Mouse (Mus musculus): Measurements from ENCODE around the gene Thrsp.
"Not testable (repeated sequence)": the region's sequence is repeated elsewhere in the genome, so short reads cannot be mapped to it uniquely, and the experiment has no call there.

Gene Thrsp

DNA sequence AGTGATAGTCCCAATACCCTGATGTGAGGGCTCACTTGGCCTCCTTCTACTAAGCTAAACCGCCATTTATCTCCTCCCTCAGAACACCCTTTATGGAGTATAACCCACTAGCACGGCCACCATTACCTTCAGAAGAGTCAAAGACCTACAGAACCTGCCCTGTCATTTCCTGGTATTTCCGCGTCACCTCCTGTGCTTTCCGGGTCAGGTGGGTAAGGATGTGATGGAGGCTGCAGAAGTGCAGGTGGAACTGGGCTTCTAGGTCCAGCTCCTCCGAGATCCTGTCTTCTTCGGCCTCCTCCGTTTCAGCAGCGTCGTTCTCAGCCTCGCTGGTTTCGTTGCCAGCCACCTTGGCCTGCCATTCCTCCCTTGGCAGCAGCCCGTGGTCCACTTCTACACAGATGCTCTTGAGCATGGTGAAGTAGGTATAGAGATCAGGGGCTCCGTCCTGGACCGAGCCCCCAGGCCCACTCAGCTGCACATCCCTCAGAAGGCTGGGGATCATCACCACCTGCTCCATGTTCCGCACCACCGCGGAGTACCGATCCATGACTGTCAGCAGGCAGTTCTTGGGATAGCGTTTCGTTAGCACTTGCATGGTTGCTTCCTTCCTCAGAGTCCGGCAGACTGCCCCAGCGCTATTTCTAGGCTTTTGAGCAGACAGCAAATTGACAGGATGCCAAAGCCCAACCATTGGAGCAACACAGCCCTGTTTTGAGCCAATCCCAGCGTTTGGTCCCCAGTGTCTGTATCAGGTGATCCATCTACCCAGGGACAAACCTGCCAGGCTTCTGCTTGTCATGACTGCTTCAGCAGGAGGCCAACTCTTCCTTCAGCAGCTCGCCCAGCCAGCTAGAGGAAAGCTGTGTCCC lies at the start of gene Thrsp:
Gene Thrsp (minus strand): TSS at position 825 of the 872 bp plus-strand sequence.
- peak; percentile 61 to 71 for DNase-seq (ENCODE audit: low spot score in 2 of 2)

DNA sequence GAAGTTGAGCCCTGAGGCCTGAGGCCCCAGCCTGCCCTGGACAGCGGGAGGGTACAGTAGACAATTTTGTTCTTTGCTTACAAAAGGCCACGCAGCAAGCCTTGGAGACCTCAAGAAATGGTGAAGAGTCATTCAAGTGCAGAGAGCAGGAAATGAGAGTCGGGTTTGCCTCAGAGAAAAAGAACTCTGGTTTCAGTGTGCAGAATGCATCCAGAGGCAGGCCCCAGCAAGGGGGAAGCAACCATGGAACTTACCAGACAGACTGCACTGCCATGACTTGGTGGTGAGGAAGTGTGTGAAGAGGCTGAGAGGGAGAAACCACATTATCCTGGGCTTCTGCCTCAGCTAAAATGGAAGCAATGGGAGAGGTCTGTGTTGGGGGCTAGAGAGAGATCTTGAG lies 38.0 kb upstream of the Thrsp start:
- DNase-seq (ENCODE audit: low spot score in 2 of 2) = no peak

- DNase-seq (ENCODE audit: low spot score in 2 of 2) = no peak
Measured at GRCm38 (mm10) chr7:97454795-97455194, 37.3 kb upstream of the Thrsp start.

GRCm38 (mm10) chr7:97453141-97453921 lies 35.8 kb upstream of the Thrsp start:
- no peak for DNase-seq (ENCODE audit: low spot score in 2 of 2)

DNA sequence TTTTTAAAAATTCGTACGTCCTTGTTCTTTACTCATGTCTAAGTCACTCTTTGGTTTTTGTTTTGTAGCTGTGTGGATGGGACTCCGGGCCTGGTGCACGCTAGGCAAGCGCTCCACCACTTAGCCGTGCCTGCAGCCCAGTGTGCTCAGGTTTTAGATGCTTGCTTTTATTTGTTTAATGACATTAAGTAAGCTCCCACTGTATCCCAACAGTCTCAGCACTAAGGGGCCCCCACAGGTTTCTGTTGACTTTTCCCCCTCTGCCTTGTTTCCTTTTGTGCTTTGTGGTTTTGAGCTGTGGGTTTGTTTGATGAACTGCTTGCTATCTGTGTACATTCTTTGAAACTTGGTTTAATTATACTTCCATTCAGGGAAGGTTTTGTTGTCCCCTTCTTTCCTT lies 34.7 kb upstream of the Thrsp start:
- DNase-seq (ENCODE audit: low spot score in 2 of 2) = no peak

DNA sequence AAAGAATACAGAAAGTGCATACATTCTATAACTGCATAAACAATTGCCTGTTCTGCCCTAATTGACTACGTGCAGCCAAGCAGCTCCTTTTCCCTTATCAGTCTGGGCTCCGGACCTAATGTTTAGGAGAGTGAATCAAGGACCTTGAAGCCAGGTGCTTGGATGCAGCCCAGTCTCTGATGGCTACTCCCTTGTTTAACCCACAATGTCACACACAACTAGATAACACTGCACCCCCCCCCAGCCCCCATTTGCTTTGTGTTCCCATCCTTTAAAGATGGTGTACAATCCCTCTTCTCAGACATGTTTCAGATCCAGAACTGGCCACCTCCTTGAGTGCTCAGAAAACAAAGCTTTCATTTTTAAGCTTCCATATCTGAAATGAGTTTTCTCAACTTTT lies 33.5 kb upstream of the Thrsp start, which contains the start of gene Kctd14:
Gene Kctd14 (plus strand): TSS at position 301 of the 400 bp plus-strand sequence.
- DNase-seq (ENCODE audit: low spot score in 2 of 2) = not testable (repeated sequence)

- DNase-seq (ENCODE audit: low spot score in 2 of 2) = no peak
Measured at GRCm38 (mm10) chr7:97447050-97447531, 29.6 kb upstream of the Thrsp start.

DNA sequence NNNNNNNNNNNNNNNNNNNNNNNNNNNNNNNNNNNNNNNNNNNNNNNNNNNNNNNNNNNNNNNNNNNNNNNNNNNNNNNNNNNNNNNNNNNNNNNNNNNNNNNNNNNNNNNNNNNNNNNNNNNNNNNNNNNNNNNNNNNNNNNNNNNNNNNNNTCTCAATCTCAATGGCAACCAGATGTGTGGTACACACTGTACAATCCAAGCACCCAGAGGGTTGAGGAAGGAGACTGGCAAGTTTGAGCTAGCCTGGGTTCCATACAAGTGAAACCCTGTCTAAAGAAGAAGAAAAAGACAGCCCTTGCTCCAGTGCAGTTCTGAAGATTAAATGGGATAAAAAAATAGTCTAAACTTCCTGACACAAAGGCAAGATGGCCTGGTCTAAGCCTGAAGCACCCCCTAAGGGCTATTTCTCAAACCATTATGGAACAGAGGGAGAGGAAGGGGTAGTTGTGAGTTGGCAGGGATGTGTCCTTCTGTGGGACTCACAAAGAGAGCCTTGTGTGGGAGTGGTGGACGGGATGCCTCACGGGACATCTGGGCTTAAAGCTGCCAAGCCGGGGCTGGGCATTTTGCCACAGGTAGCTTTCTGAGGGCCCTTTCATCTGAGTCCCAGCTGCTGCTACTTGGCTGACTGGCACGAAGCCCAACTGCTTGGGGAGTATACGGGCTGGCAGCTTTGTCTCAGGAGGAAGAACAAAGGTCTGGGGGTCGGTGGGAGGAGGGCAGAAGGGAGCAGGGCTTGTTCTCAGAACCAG lies 28.8 kb upstream of the Thrsp start:
- peak; percentile 91 to 94 for DNase-seq (ENCODE audit: low spot score in 2 of 2)

DNA sequence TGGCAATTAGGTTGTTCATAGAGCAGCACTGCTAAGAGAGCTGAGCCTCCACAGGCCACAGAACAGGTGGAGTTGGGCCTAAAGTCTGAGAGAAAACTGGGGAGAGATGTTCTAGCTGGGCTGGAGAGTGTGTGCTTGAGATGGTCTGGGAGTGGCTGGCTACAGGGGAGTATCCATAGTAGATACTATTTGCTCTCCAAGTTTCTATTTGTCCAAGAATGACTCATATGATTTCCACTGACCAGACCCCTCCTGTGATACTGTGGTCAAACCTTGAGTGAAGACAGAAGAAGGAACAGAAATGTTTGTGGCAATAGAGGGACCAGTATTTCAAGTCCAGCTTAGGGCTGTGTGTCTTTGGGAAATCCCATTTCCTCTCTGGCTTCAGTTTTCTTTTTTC lies 21.5 kb upstream of the Thrsp start:
- DNase-seq (ENCODE audit: low spot score in 2 of 2) = no peak

GRCm38 (mm10) chr7:97434517-97434916 lies 17.0 kb upstream of the Thrsp start:
- no peak for DNase-seq (ENCODE audit: low spot score in 2 of 2)

DNA sequence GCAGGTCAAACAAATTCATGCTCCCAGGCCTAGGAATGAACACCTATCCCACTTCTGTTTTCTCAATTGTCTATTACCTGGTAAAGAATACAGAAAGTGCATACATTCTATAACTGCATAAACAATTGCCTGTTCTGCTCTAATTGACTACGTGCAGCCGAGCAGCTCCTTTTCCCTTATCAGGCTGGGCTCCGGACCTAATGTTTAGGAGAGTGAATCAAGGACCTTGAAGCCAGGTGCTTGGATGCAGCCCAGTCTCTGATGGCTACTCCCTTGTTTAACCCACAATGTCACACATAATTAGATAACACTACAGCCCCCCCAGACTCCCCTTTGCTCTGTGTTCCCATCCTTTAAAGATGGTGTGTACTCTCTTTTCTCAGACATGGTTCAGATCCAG lies 16.0 kb upstream of the Thrsp start:
- not testable (repeated sequence) for DNase-seq (ENCODE audit: low spot score in 2 of 2)

DNA sequence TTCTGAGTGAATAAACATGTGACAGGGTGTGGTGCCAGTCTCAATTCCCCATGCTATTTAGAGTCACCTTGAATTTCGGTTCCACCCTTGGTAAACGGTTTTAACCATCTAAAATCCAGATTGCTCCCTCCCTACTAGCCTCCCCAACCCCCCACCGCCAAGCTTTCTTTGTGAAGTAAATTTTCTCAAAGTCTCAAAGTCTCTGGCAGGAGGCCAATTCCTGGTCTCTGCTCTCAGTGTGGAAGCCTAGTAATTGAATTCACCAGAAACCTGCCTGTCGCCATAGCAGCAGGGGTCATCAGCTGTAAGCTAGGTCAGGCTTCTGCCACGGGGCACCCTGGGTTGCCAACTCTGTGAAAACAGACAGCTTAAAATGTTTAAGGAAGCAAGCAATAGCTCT lies 12.2 kb upstream of the Thrsp start:
- DNase-seq (ENCODE audit: low spot score in 2 of 2) = no peak

- no peak for DNase-seq (ENCODE audit: low spot score in 2 of 2)
Measured at GRCm38 (mm10) chr7:97427778-97428420, 10.4 kb upstream of the Thrsp start.

GRCm38 (mm10) chr7:97427296-97427695 lies 9.8 kb upstream of the Thrsp start:
- DNase-seq (ENCODE audit: low spot score in 2 of 2) = no peak

- DNase-seq (ENCODE audit: low spot score in 2 of 2) = no peak
Measured at GRCm38 (mm10) chr7:97426566-97426965, 9.0 kb upstream of the Thrsp start.

DNA sequence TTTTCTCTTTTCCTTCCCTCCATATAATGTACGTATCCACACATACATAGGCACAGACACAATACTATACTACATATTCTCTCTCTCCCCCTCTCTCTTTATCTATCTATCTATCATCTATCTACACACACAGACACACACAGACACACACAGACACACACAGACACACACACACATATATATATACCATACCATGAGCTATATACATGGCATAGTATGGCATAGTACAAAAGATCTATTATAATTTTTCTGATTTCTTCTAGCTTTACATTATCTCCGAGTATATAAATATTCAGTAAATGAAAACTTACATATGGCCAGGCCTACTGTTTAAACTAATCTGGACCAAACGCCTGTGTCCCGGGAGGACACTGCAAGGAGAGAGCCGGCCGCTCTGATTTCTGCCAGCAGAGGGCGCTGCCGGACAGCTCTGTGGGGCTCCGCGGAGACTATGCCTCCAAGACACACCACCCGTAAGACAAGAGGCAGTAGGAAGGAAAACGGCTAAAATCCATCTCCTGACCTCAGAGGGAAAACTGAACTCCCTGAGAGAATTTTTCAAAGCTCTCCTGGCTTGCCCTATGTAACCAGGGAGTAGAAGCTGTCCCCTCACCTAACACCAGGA lies 7.2 kb upstream of the Thrsp start:
- peak in 1 of 2 experiments; percentile 83 for DNase-seq (ENCODE audit: low spot score in 2 of 2)

DNA sequence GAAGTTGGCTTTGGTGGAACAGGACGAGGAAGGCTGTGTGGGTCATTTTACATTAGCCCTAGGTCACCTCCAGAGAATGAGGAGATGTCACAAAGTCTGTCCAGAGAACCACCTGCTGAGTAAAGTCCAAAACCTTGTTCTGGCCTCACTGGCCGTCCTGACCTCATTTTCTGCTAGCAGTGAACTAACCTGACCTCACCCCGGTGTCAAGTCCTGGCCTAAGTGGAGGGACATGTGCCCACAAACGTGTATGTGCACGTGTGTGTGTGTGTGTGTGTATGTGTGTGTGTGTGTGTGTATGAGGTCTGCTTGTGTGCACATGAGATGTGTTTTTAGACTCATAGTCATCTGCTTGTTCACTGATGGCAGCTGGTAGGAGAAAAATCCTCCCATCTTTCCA lies 6.2 kb upstream of the Thrsp start:
- DNase-seq (ENCODE audit: low spot score in 2 of 2) = no peak

- no peak for DNase-seq (ENCODE audit: low spot score in 2 of 2)
Measured at GRCm38 (mm10) chr7:97420958-97421651, 3.6 kb upstream of the Thrsp start.

- no peak for DNase-seq (ENCODE audit: low spot score in 2 of 2)
Measured at GRCm38 (mm10) chr7:97420406-97420805, 2.9 kb upstream of the Thrsp start.

- no peak for DNase-seq (ENCODE audit: low spot score in 2 of 2)
Measured at GRCm38 (mm10) chr7:97419163-97419562, 1.6 kb upstream of the Thrsp start.
